Mouse (Mus musculus) embryo, embryonic 9.5 days (tissue): Measurements from ENCODE around the gene Rgs7bp.
A peak's percentile ranks its signal among the peaks of the same experiment; 100 is the strongest.

Experiments
- DNase-seq: peaks from one replicate; pipeline ENCODE4 v3.0.0-alpha.2; 2017; ENCODE audit errors: extremely low spot score

The Rgs7bp gene

GRCm38 (mm10) chr13:105054181-105054940 is at the start of gene Rgs7bp:
Rgs7bp (minus strand) TSS chr13:105054930.
- DNase-seq, result peak; percentile 81

- DNase-seq, result no peak
These were observed 49.7 kb upstream of the Rgs7bp start for GRCm38 (mm10) chr13:105104385-105104784.

GRCm38 (mm10) chr13:105100705-105101104 is 46.0 kb upstream of the Rgs7bp start:
- DNase-seq, result no peak

- DNase-seq, result no peak
These were observed 41.6 kb upstream of the Rgs7bp start for GRCm38 (mm10) chr13:105096316-105096715.

- no peak for DNase-seq
These were observed 34.5 kb upstream of the Rgs7bp start for GRCm38 (mm10) chr13:105089276-105089675.

GRCm38 (mm10) chr13:105081862-105082261 is 27.1 kb upstream of the Rgs7bp start, which contains the start of gene 4933425L06Rik:
4933425L06Rik (plus strand) TSS chr13:105082122.
- DNase-seq, result no peak

GRCm38 (mm10) chr13:105066890-105067845 is 12.4 kb upstream of the Rgs7bp start:
- no peak for DNase-seq

GRCm38 (mm10) chr13:105066119-105066518 is 11.4 kb upstream of the Rgs7bp start:
- no peak for DNase-seq

- peak; percentile 24 for DNase-seq
These were observed 644 bp upstream of the Rgs7bp start for GRCm38 (mm10) chr13:105055374-105055773.

- no peak for DNase-seq
These were observed 195 bp upstream of the Rgs7bp start for GRCm38 (mm10) chr13:105054941-105055309.

GRCm38 (mm10) chr13:105053618-105054017 is 1.1 kb downstream of the Rgs7bp start:
- peak; percentile 20 for DNase-seq

- no peak for DNase-seq
These were observed 3.3 kb downstream of the Rgs7bp start for GRCm38 (mm10) chr13:105051432-105051831.

- DNase-seq, result no peak
These were observed 6.1 kb downstream of the Rgs7bp start for GRCm38 (mm10) chr13:105048662-105049061.

GRCm38 (mm10) chr13:105047377-105047776 is 7.4 kb downstream of the Rgs7bp start:
- no peak for DNase-seq

- DNase-seq, result no peak
These were observed 10.8 kb downstream of the Rgs7bp start for GRCm38 (mm10) chr13:105043882-105044281.

- DNase-seq, result no peak
These were observed 16.4 kb downstream of the Rgs7bp start for GRCm38 (mm10) chr13:105038334-105038733.

- DNase-seq, result no peak
These were observed 16.9 kb downstream of the Rgs7bp start for GRCm38 (mm10) chr13:105037816-105038215.

GRCm38 (mm10) chr13:105031882-105032281 is 22.8 kb downstream of the Rgs7bp start:
- DNase-seq, result no peak

GRCm38 (mm10) chr13:105028276-105028675 is 26.5 kb downstream of the Rgs7bp start:
- DNase-seq, result no peak

GRCm38 (mm10) chr13:105016577-105016976 is 38.2 kb downstream of the Rgs7bp start:
- no peak for DNase-seq

GRCm38 (mm10) chr13:105015710-105016404 is 38.9 kb downstream of the Rgs7bp start:
- no peak for DNase-seq

- DNase-seq, result no peak
These were observed 43.4 kb downstream of the Rgs7bp start for GRCm38 (mm10) chr13:105011300-105011699.
